Comparison of ENCODE assay signal across 27 mouse cellular contexts in genomic region chr4:119961164-119961563, GRCm38 (mm10).
"Had no signal": no experiment of that assay in that cellular context is flagged by ENCODE, and none has a peak within 500 bp of the region (broad histone marks: within the 10 kb centered on the region; RNA-seq: fewer than 3 reads in every experiment).

No protein-coding gene starts in this region.

- H3K27ac ChIP-seq: gastrocnemius, adult 2 months; heart, embryonic 15.5 days; hindbrain, embryonic 15.5 days; hindbrain, postnatal 0 days; kidney, embryonic 15.5 days; kidney, postnatal 0 days; limb, embryonic 10.5 days; limb, embryonic 12.5 days; liver, embryonic 13.5 days; liver, embryonic 15.5 days had no signal

- H3K4me3 ChIP-seq: gastrocnemius, adult 2 months; heart, embryonic 15.5 days; hindbrain, embryonic 13.5 days; hindbrain, embryonic 15.5 days; kidney, embryonic 15.5 days; limb, embryonic 10.5 days; limb, embryonic 12.5 days; liver, embryonic 13.5 days; liver, embryonic 15.5 days had no signal

- ATAC-seq: hindbrain, postnatal 0 days; intestine, embryonic 16.5 days had no signal

- H3K9ac ChIP-seq: heart, embryonic 15.5 days; hindbrain, embryonic 13.5 days; hindbrain, embryonic 15.5 days; kidney, embryonic 15.5 days; limb, embryonic 12.5 days; liver, embryonic 13.5 days; liver, embryonic 15.5 days had no signal

- H3K9me3 ChIP-seq: heart, embryonic 15.5 days; hindbrain, embryonic 13.5 days; hindbrain, embryonic 15.5 days; kidney, embryonic 15.5 days; limb, embryonic 10.5 days; limb, embryonic 12.5 days; liver, embryonic 13.5 days; liver, embryonic 15.5 days had no signal

- H3K4me1 ChIP-seq: liver, embryonic 15.5 days had no signal

- H3K27me3 ChIP-seq: heart, embryonic 15.5 days; hindbrain, embryonic 15.5 days; kidney, embryonic 15.5 days; limb, embryonic 12.5 days; liver, embryonic 13.5 days; liver, embryonic 15.5 days had no signal

- H3K4me2 ChIP-seq: heart, embryonic 11.5 days; heart, embryonic 15.5 days; hindbrain, embryonic 13.5 days; hindbrain, embryonic 15.5 days; kidney, embryonic 15.5 days; limb, embryonic 12.5 days; liver, embryonic 11.5 days; liver, embryonic 13.5 days; liver, embryonic 15.5 days had no signal

- DNase-seq: gastrocnemius, adult 2 months; gastrocnemius, postnatal 10 days; gastrocnemius, postnatal 36 days; heart, adult 11 months; heart, postnatal 14 days; heart, postnatal 36 days; kidney, adult 11 months; kidney, adult 2 months; kidney, adult 9 months; kidney, postnatal 14 days; kidney, postnatal 36 days; layer of hippocampus, adult 9-11 months; layer of hippocampus, postnatal 36 days; liver; liver, embryonic 13.5 days had no signal

- H3K36me3 ChIP-seq: heart, embryonic 15.5 days; hindbrain, embryonic 13.5 days; hindbrain, embryonic 15.5 days; kidney, embryonic 15.5 days; limb, embryonic 10.5 days; limb, embryonic 12.5 days; liver, embryonic 13.5 days; liver, embryonic 15.5 days had no signal
